Mouse (Mus musculus) gastrocnemius, adult 2 months (tissue): ENCODE measurements around the gene Sbk1. TPM values are rescaled to one million over a fixed set of nuclear protein-coding genes. Genes with fewer than 3 reads are reported as not detected.
"Not testable (repeated sequence)": the region's sequence is repeated elsewhere in the genome, so short reads cannot be mapped to it uniquely, and the experiment has no call there.

ENCODE experiments used
- DNase-seq: peaks from one replicate; pipeline ENCODE4 v3.0.0; 2022
- H3K27ac ChIP-seq: fragments of 200-600 bp; 2 replicates; pipeline ENCODE4 v1.8.1; 2022; ENCODE audit warnings: mild to moderate bottlenecking
- H3K4me3 ChIP-seq: fragments of 200-600 bp; 2 replicates; pipeline ENCODE4 v1.8.1; 2022; ENCODE audit warnings: mild to moderate bottlenecking, moderate library complexity
- CTCF ChIP-seq: fragments of 200-600 bp; IDR thresholded peaks from 2 replicates; pipeline ENCODE4 v1.8.1; 2022; ENCODE audit warnings: antibody characterized with exemption, mild to moderate bottlenecking, moderate library complexity
- intact Hi-C: fragments of 180-260 bp; cut with DNase I; formaldehyde crosslinking; loops from one replicate; pipeline ENCODE4 v1.15.1; 2025
- total RNA-seq, 2 experiments: library from RNA; stranded (reverse); gene quantifications; 2 replicates each; pipeline ENCODE4 v1.2.3; 2021

The Sbk1 gene
- total RNA-seq, 2 experiments from 2014 or later = 13.6 to 21.9 TPM

- Histone ChIP-seq H3K4me3 (no peak overlapping the region), H3K27ac (no peak overlapping the region)
- TF ChIP-seq CTCF = peak; percentile 92
- no peak for DNase-seq
- intact Hi-C loops = loop anchor here (1.0 kb wide), 1 partner anchor 37 kb away; no protein-coding TSS in a partner anchor
These were observed 25.4 kb downstream of the Sbk1 start for GRCm38 (mm10) chr7:126297579-126298460.

- Histone ChIP-seq H3K4me3 (no peak overlapping the region), H3K27ac (no peak overlapping the region)
- no peak for DNase-seq
- no peak for TF ChIP-seq CTCF
- intact Hi-C loops = loop anchor here (1.0 kb wide), 1 partner anchor 38 kb away; no protein-coding TSS in a partner anchor
These were observed 26.4 kb downstream of the Sbk1 start for GRCm38 (mm10) chr7:126298856-126299255.

GRCm38 (mm10) chr7:126301831-126302230, 29.4 kb downstream of the Sbk1 start:
- H3K4me3 ChIP-seq, H3K27ac ChIP-seq, DNase-seq, intact Hi-C loops: not testable (repeated sequence)

GRCm38 (mm10) chr7:126311822-126312221, 39.4 kb downstream of the Sbk1 start:
- DNase-seq = no peak
- TF ChIP-seq CTCF = no peak
- intact Hi-C loops = no loop called here
- Histone ChIP-seq H3K27ac (no peak overlapping the region), H3K4me3 (no peak overlapping the region)

- intact Hi-C loops = no loop called here
- no peak overlapping the region for H3K27ac ChIP-seq
- no peak overlapping the region for H3K4me3 ChIP-seq
- DNase-seq = no peak
- TF ChIP-seq CTCF = no peak
These were observed 40.9 kb downstream of the Sbk1 start for GRCm38 (mm10) chr7:126313309-126313708.

- Histone ChIP-seq H3K27ac (no peak overlapping the region), H3K4me3 (no peak overlapping the region)
- no peak for TF ChIP-seq CTCF
- intact Hi-C loops = no loop called here
- DNase-seq = no peak
These were observed 41.9 kb downstream of the Sbk1 start for GRCm38 (mm10) chr7:126314273-126314672.

- TF ChIP-seq CTCF = peak; percentile 91
- H3K27ac ChIP-seq = no peak overlapping the region
- intact Hi-C loops = loop anchor here (1.0 to 5.0 kb wide), 2 partner anchors 54 to 204 kb away; partner anchors contain the start of gene Spns1
- no peak overlapping the region for H3K4me3 ChIP-seq
- peak; percentile 78 for DNase-seq
These were observed 51.3 kb downstream of the Sbk1 start for GRCm38 (mm10) chr7:126323729-126324128.

GRCm38 (mm10) chr7:126324791-126325190, 52.4 kb downstream of the Sbk1 start:
- Histone ChIP-seq H3K27ac (no peak overlapping the region), H3K4me3 (no peak overlapping the region)
- TF ChIP-seq CTCF = no peak
- intact Hi-C loops = loop anchor here (5.0 kb wide), 1 partner anchor 203 kb away; no protein-coding TSS in a partner anchor
- DNase-seq = no peak

- H3K27ac ChIP-seq, H3K4me3 ChIP-seq, intact Hi-C loops, DNase-seq: not testable (repeated sequence)
These were observed 53.3 kb downstream of the Sbk1 start for GRCm38 (mm10) chr7:126325576-126326273.

- H3K4me3 ChIP-seq, H3K27ac ChIP-seq, intact Hi-C loops, DNase-seq: not testable (repeated sequence)
These were observed 56.4 kb downstream of the Sbk1 start for GRCm38 (mm10) chr7:126328848-126329247.

GRCm38 (mm10) chr7:126329907-126330645, 57.7 kb downstream of the Sbk1 start:
- no peak for TF ChIP-seq CTCF
- Histone ChIP-seq H3K27ac (no peak overlapping the region), H3K4me3 (no peak overlapping the region)
- intact Hi-C loops = no loop called here
- DNase-seq = no peak

- Histone ChIP-seq H3K4me3 (no peak overlapping the region), H3K27ac (no peak overlapping the region)
- no peak for DNase-seq
- TF ChIP-seq CTCF = no peak
- intact Hi-C loops = no loop called here
These were observed 58.3 kb downstream of the Sbk1 start for GRCm38 (mm10) chr7:126330693-126331092.

GRCm38 (mm10) chr7:126332691-126333090, 60.3 kb downstream of the Sbk1 start:
- DNase-seq = no peak
- intact Hi-C loops = no loop called here
- no peak overlapping the region for H3K27ac ChIP-seq
- no peak for TF ChIP-seq CTCF
- no peak overlapping the region for H3K4me3 ChIP-seq
